Mouse (Mus musculus): Measurements from ENCODE around the gene Sele.

DNA sequence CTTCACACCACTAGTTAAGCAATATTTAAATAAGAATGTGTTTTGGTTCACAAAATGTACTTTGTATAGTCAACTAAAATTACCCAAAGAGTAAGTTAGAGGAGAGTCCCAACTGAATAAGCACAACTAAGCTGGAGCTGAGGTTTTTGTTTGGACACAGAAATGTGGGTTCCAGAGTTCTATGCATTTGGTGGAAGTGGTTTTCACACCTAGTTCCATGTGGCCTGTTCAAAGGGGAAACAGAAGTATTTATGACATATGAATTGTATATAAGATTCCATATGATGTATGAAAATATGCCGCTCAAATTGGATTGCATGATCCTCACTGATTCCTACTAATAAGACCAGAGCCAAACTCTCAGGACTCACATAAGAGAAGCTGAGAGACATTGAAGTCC is 27.4 kb downstream of the Sele start:
- TF ChIP-seq POLR2A (IDR thresholded peaks at IDR 0.05; ENCODE audit: insufficient read depth, low read length) (no peak), CTCF (IDR thresholded peaks at IDR 0.05; ENCODE audit: low read depth, low read length) (no peak), EP300 (IDR thresholded peaks at IDR 0.05; ENCODE audit: insufficient read depth, low read depth, low read length) (no peak)

All from ES-Bruce4 (cell line).